10 mouse cellular contexts compared by ENCODE assay signal in genomic region chr11:37153933-37154880, GRCm38 (mm10).
DNase-seq lines count a peak whose midpoint lies in the region; ATAC-seq lines count a peak whose summit lies in the region.
"Had no signal": no experiment of that assay in that cellular context is flagged by ENCODE, and none has a peak within 500 bp of the region (broad histone marks: within the 10 kb centered on the region; RNA-seq: fewer than 3 reads in every experiment).

No protein-coding gene starts in this region.

- 13% methylated on average over 13 of the region's 13 CpGs for WGBS in midbrain, embryonic 15.5 days

- DNase-seq in brain, adult 2 months (ENCODE audit: low read depth, low spot score), result peak; percentile 77
- DNase-seq in embryo, embryonic 9.5 days (ENCODE audit: extremely low spot score), result peak; percentile 7
- peak; percentile 50 to 68 for DNase-seq in layer of hippocampus, adult 8-10 months (ENCODE audit: low spot score in 2 of 2)
- no peak for DNase-seq in kidney, adult 18-20 months
- no peak for DNase-seq in thymus, postnatal 14 days
- no peak for DNase-seq in urinary bladder, adult 2 months (ENCODE audit: low spot score)
- DNase-seq in spleen, adult 18-20 months, result no peak
- DNase-seq: gastrocnemius, postnatal 14 days; lung, postnatal 36 days had no signal

- ATAC-seq in midbrain, embryonic 15.5 days (replicated peaks), result no peak; the same call in 1 of the 2 replicates

- no peak overlapping the region for H3K9ac ChIP-seq in midbrain, embryonic 15.5 days

- H3K36me3 ChIP-seq in midbrain, embryonic 15.5 days (replicated peaks), result no peaks in the 10 kb centered on the region

- H3K4me2 ChIP-seq in midbrain, embryonic 15.5 days, result peak overlapping the region; percentile 13

- no peak overlapping the region for H3K27ac ChIP-seq in midbrain, embryonic 15.5 days

- H3K4me1 ChIP-seq in midbrain, embryonic 15.5 days, result peaks cover 5% of the 10 kb centered on the region; the same call in 1 of the 2 replicates

- H3K9me3 ChIP-seq in midbrain, embryonic 15.5 days, result no peaks in the 10 kb centered on the region

- H3K27me3 ChIP-seq in midbrain, embryonic 15.5 days (replicated peaks), result no peaks in the 10 kb centered on the region

- H3K4me3 ChIP-seq in midbrain, embryonic 15.5 days, result no peak overlapping the region

Comparison
In these comparisons a context has a peak if more than half of its experiments do, and no peak if none do; other contexts are left out.
1. DNase-seq: peak in brain, adult 2 months (single experiment), embryo, embryonic 9.5 days (single experiment) and layer of hippocampus, adult 8-10 months (2 of 2); none in kidney, adult 18-20 months (single experiment), thymus, postnatal 14 days (single experiment), urinary bladder, adult 2 months (single experiment) and spleen, adult 18-20 months (0 of 2).